Mouse (Mus musculus): ENCODE results near the gene Gng12.

DNA sequence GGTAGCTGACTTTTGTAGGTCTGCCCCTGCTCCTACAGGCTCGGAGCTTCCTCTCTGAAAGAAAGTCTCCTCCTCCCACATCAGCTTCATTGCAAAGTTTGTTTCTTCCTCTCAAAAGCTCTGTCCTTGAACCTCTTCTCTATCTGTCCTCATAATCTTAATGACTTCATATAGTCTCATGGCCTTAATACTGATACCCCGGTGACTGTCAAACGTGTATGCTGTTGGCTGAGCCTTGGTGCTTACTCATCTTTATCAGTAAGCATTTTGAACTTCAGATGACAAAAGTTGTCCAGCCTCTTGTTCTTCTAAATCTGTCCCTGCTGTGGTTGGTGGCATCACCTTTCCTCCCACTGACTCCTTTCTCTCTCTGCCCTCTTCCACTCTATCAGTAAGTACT lies 149.2 kb downstream of the Gng12 start:
- TF ChIP-seq CTCF (IDR thresholded peaks at IDR 0.05; ENCODE audit: control insufficient read depth, insufficient read depth, insufficient read length) (no peak), MAX (IDR thresholded peaks at IDR 0.05) (no peak), CEBPB (IDR thresholded peaks at IDR 0.05; ENCODE audit: low read depth) (no peak), MYOG (IDR thresholded peaks at IDR 0.05; ENCODE audit: control insufficient read depth, extremely low read depth, insufficient read length) (no peak), USF1 (IDR thresholded peaks at IDR 0.05; ENCODE audit: low read depth) (no peak), MYOD1 (IDR thresholded peaks at IDR 0.05; ENCODE audit: control insufficient read depth, insufficient read length, low read depth) (no peak), FOSL1 (IDR thresholded peaks at IDR 0.05; ENCODE audit: insufficient read depth, low read length, poor library complexity, severe bottlenecking) (no peak)

Data from C2C12 (cell line).